Mouse (Mus musculus) liver, embryonic 13.5 days (tissue): ENCODE data around the gene Dyx1c1. TPM values are rescaled to one million over a fixed set of nuclear protein-coding genes. Genes with fewer than 3 reads are reported as not detected.

ENCODE experiments used
- ATAC-seq: fragments of 200-750 bp; cut with Nextera tagmentation; 2 replicates; pipeline ENCODE4 v1.8.0; 2017; ENCODE audit warnings: low read depth, mild to moderate bottlenecking, moderate number of reproducible peaks, moderate library complexity
- DNase-seq: peaks from one replicate; pipeline ENCODE4 v3.0.0; 2022
- H3K27ac ChIP-seq: fragments of 300-500 bp; sonication (generic); 2 replicates; pipeline ENCODE4 v1.5.1; 2015; ENCODE audit warnings: moderate library complexity, mild to moderate bottlenecking, inconsistent platforms
- H3K27me3 ChIP-seq: fragments of 300-500 bp; sonication (generic); 2 replicates; pipeline ENCODE4 v1.6.1; 2015; ENCODE audit warnings: mild to moderate bottlenecking, inconsistent platforms
- H3K36me3 ChIP-seq: fragments of 300-500 bp; sonication (generic); 2 replicates; pipeline ENCODE4 v1.6.1; 2015; ENCODE audit warnings: mild to moderate bottlenecking, inconsistent platforms
- H3K4me1 ChIP-seq: fragments of 300-500 bp; sonication (generic); replicated peaks from 2 replicates; pipeline ENCODE4 v1.6.1; 2015; ENCODE audit warnings: inconsistent platforms
- H3K4me2 ChIP-seq: fragments of 300-500 bp; sonication (generic); 2 replicates; pipeline ENCODE4 v1.6.1; 2015; ENCODE audit warnings: inconsistent platforms, mild to moderate bottlenecking, moderate library complexity
- H3K4me3 ChIP-seq: fragments of 300-500 bp; sonication (generic); replicated peaks from 2 replicates; pipeline ENCODE4 v1.5.1; 2015; ENCODE audit warnings: mild to moderate bottlenecking, inconsistent platforms
- H3K9ac ChIP-seq: fragments of 300-500 bp; sonication (generic); 2 replicates; pipeline ENCODE4 v1.6.1; 2015; ENCODE audit warnings: mild to moderate bottlenecking, inconsistent platforms
- H3K9me3 ChIP-seq: fragments of 300-500 bp; sonication (generic); replicated peaks from 2 replicates; pipeline ENCODE4 v1.6.1; 2016; ENCODE audit warnings: inconsistent platforms
- WGBS: fragments of 180-500 bp; shearing (Covaris S2); methylation state at CpG from one replicate; pipeline ENCODE4 v1.1.7; 2015; ENCODE audit not compliant: insufficient replicate concordance; 5-methylcytosine and 5-hydroxymethylcytosine counted together
- polyA plus RNA-seq: library from polyadenylated mRNA; unstranded; fragments of >200 nt; fragmentation: Nextera tagmentation; extraction: Ambion mirVana; gene quantifications from 2 replicates; pipeline ENCODE4 v1.2.1, GENCODE M21; 2015

The Dyx1c1 gene
- polyA plus RNA-seq, 1 experiment from 2014 or later, result 0.31 TPM

DNA sequence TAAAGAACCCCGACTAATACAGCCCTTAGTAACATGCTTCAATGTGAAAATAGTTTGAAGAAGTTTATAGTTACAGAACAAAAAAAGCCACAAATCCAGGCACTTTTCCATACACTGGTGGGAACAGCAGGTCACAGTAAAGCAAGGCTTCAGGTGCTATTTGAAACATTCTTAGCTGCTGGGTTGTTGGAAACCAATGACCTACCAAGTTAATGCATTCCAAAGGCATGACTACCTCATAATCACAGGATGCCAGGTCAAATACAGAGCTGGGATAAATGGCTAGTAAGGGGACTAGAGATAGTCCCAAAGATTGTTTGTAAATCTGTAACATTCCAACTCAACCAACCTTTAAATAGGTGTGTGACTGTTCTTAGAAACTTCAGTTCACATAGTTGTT, 16.7 kb downstream of the Dyx1c1 start:
- Histone ChIP-seq H3K4me2 (no peak overlapping the region), H3K9ac (no peak overlapping the region), H3K27ac (no peak overlapping the region), H3K4me1 (no peaks in the 10 kb centered on the region), H3K27me3 (no peaks in the 10 kb centered on the region), H3K4me3 (no peak overlapping the region), H3K9me3 (no peaks in the 10 kb centered on the region), H3K36me3 (no peaks in the 10 kb centered on the region)
- DNase-seq (no peak), ATAC-seq (no peak)
- 74% methylated on average over 1 of the region's 1 CpGs for WGBS

GRCm38 (mm10) chr9:72983066-72983465, 24.5 kb downstream of the Dyx1c1 start:
- Histone ChIP-seq H3K36me3 (no peaks in the 10 kb centered on the region), H3K9ac (no peak overlapping the region), H3K4me1 (peaks cover 17% of the 10 kb centered on the region), H3K27me3 (no peaks in the 10 kb centered on the region), H3K4me2 (no peak overlapping the region), H3K4me3 (no peak overlapping the region), H3K27ac (no peak overlapping the region), H3K9me3 (no peaks in the 10 kb centered on the region)
- no peak for DNase-seq
- no peak for ATAC-seq
- WGBS, result 40% methylated on average over 2 of the region's 2 CpGs

- Histone ChIP-seq H3K9ac (peak within 1 kb of the TSS; percentile 83), H3K27ac (peak within 1 kb of the TSS; percentile 78), H3K27me3 (no peaks in the 10 kb centered on the region), H3K36me3 (no peaks in the 10 kb centered on the region), H3K4me1 (peaks cover 23% of the 10 kb centered on the region), H3K4me2 (peak within 1 kb of the TSS; percentile 91), H3K9me3 (no peaks in the 10 kb centered on the region), H3K4me3 (peak within 1 kb of the TSS; percentile 86)
- under 1% methylated on average over 88 of the region's 88 CpGs for WGBS
- peak; percentile 94 for DNase-seq
- peak; percentile 99 for ATAC-seq
These were observed 26.9 kb downstream of the Dyx1c1 start, which contains the start of the genes Ccpg1os and Ccpg1 for GRCm38 (mm10) chr9:72985250-72986220. Gene Ccpg1os, minus strand, starts transcription at chr9:72985382. Gene Ccpg1, plus strand, starts transcription at chr9:72985429.

- Histone ChIP-seq H3K27me3 (no peaks in the 10 kb centered on the region), H3K4me2 (no peak overlapping the region), H3K36me3 (no peaks in the 10 kb centered on the region), H3K9ac (no peak overlapping the region), H3K4me1 (peaks cover 26% of the 10 kb centered on the region), H3K27ac (no peak overlapping the region), H3K9me3 (no peaks in the 10 kb centered on the region), H3K4me3 (no peak overlapping the region)
- no peak for DNase-seq
- no peak for ATAC-seq
- 47% methylated on average over 3 of the region's 3 CpGs for WGBS
These were observed 29.1 kb downstream of the Dyx1c1 start for GRCm38 (mm10) chr9:72987703-72988102.

DNA sequence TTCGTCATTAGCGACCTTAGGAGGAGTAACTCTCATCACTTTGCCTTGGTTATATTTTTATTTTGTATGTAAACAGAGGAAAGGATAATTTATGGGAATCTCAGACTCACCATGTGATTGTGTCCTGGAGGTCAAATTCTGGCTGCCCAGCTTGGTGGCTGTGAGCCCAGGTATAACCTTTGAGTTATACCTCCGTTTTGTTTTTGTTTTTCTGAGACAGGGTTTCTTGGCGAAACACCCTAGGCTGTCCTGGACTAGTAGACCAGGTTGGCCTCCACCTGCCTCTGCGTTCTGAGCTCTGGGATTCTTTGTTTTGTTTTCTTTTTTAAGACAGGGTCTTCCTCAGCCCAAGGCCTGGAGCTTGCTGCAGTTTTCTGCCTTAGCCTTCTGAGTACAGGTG, 30.1 kb downstream of the Dyx1c1 start:
- WGBS, result 77% methylated on average over 5 of the region's 5 CpGs

DNA sequence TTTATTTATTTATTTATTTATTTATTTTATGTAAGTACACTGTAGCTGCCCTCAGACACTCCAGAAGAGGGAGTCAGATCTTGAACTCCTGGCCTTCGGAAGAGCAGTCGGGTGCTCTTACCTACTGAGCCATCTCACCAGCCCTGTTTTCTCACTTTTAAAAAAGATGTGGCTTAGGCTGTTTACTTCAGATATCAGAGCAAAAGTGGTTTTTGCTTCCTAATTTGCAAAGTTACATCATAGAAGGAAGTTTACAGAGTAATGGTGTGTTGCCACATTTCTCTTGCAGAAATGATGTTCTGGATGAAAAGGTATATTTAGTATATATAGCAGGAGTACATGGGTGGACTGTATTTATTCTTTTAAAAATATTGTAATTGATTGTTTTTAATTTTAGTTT, 32.8 kb downstream of the Dyx1c1 start:
- no peaks in the 10 kb centered on the region for H3K9me3 ChIP-seq
- H3K4me2 ChIP-seq, result no peak overlapping the region
- peaks cover 13% of the 10 kb centered on the region for H3K4me1 ChIP-seq
- no peaks in the 10 kb centered on the region for H3K36me3 ChIP-seq
- no peak overlapping the region for H3K4me3 ChIP-seq
- no peak overlapping the region for H3K27ac ChIP-seq
- ATAC-seq (no peak), DNase-seq (no peak)
- 74% methylated on average over 2 of the region's 2 CpGs for WGBS
- no peak overlapping the region for H3K9ac ChIP-seq
- no peaks in the 10 kb centered on the region for H3K27me3 ChIP-seq

More for the DNA sequence above, 30.1 kb downstream of the Dyx1c1 start:
- Histone ChIP-seq H3K4me2 (no peak overlapping the region), H3K27ac (no peak overlapping the region), H3K27me3 (no peaks in the 10 kb centered on the region), H3K9me3 (no peaks in the 10 kb centered on the region), H3K36me3 (no peaks in the 10 kb centered on the region), H3K9ac (no peak overlapping the region), H3K4me1 (peaks cover 26% of the 10 kb centered on the region), H3K4me3 (no peak overlapping the region)
- ATAC-seq, result no peak
- no peak for DNase-seq

DNA sequence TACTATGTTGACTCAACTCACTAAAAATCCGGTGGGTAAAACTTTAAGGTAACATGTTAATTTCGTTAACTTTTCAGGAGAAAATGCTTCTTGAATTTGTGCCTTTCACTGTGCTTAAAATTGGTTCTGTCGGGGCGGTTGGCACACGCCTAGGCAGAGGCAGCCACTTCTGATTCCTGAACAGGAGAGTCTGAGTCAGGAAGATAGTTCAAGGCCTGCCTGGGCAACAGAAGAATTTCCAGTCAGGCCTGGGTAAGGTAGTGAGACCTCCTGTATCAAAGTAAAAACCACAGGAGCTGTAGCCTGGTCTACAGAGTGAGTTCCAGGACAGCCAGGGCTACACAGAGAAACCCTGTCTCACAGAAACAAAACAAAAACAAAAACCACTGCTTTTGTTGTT, 34.0 kb downstream of the Dyx1c1 start:
- no peak for DNase-seq
- H3K27ac ChIP-seq, result no peak overlapping the region
- peaks cover 9% of the 10 kb centered on the region; the same call in 1 of the 2 replicates for H3K4me1 ChIP-seq
- H3K27me3 ChIP-seq, result no peaks in the 10 kb centered on the region
- H3K9ac ChIP-seq, result no peak overlapping the region
- no peaks in the 10 kb centered on the region for H3K9me3 ChIP-seq
- no peak for ATAC-seq
- H3K4me3 ChIP-seq, result no peak overlapping the region
- no peak overlapping the region for H3K4me2 ChIP-seq
- WGBS, result 75% methylated on average over 5 of the region's 5 CpGs
- H3K36me3 ChIP-seq, result no peaks in the 10 kb centered on the region

GRCm38 (mm10) chr9:72996167-72996566, 37.6 kb downstream of the Dyx1c1 start:
- Histone ChIP-seq H3K27me3 (no peaks in the 10 kb centered on the region), H3K4me3 (no peak overlapping the region), H3K4me1 (no peaks in the 10 kb centered on the region), H3K4me2 (no peak overlapping the region), H3K36me3 (no peaks in the 10 kb centered on the region), H3K9me3 (no peaks in the 10 kb centered on the region), H3K27ac (no peak overlapping the region), H3K9ac (no peak overlapping the region)
- DNase-seq (no peak), ATAC-seq (no peak)

GRCm38 (mm10) chr9:72996806-72997205, 38.2 kb downstream of the Dyx1c1 start:
- no peaks in the 10 kb centered on the region for H3K27me3 ChIP-seq
- H3K9ac ChIP-seq, result no peak overlapping the region
- H3K36me3 ChIP-seq, result no peaks in the 10 kb centered on the region
- no peak for ATAC-seq
- no peaks in the 10 kb centered on the region for H3K4me1 ChIP-seq
- DNase-seq, result no peak
- 71% methylated on average over 7 of the region's 7 CpGs for WGBS
- no peak overlapping the region for H3K4me2 ChIP-seq
- no peak overlapping the region for H3K27ac ChIP-seq
- H3K4me3 ChIP-seq, result no peak overlapping the region
- H3K9me3 ChIP-seq, result no peaks in the 10 kb centered on the region

GRCm38 (mm10) chr9:73000487-73000886, 41.9 kb downstream of the Dyx1c1 start:
- Histone ChIP-seq H3K27me3 (no peaks in the 10 kb centered on the region), H3K9me3 (no peaks in the 10 kb centered on the region), H3K9ac (no peak overlapping the region), H3K36me3 (no peaks in the 10 kb centered on the region), H3K27ac (no peak overlapping the region), H3K4me3 (no peak overlapping the region), H3K4me2 (no peak overlapping the region), H3K4me1 (0 out of 2 replicates have a peak, but pooled peaks cover 2% of the 10 kb centered on the region)
- DNase-seq (no peak), ATAC-seq (no peak)
- WGBS, result 47% methylated on average over 2 of the region's 2 CpGs

- H3K27ac ChIP-seq, result no peak overlapping the region
- H3K9ac ChIP-seq, result no peak overlapping the region
- H3K4me1 ChIP-seq, result 0 out of 2 replicates have a peak, but pooled peaks cover 2% of the 10 kb centered on the region
- H3K9me3 ChIP-seq, result no peaks in the 10 kb centered on the region
- ATAC-seq (no peak), DNase-seq (no peak)
- H3K4me2 ChIP-seq, result no peak overlapping the region
- peaks cover 3% of the 10 kb centered on the region; the same call in 1 of the 2 replicates for H3K36me3 ChIP-seq
- no peak overlapping the region for H3K4me3 ChIP-seq
- 64% methylated on average over 13 of the region's 13 CpGs for whole genome bisulfite sequencing
- no peaks in the 10 kb centered on the region for H3K27me3 ChIP-seq
These were observed 42.9 kb downstream of the Dyx1c1 start for GRCm38 (mm10) chr9:73001314-73002011.
